Mouse (Mus musculus) CH12.LX (cell line): ENCODE data around the gene Mras. TPM values are rescaled to one million over a fixed set of nuclear protein-coding genes. Genes with fewer than 3 reads are reported as not detected.

ENCODE experiments used
- DNase-seq: peaks from one replicate; pipeline ENCODE4 v3.0.0-alpha.2; 2013; ENCODE audit errors: extremely low read depth
- H3K27ac ChIP-seq: 2 replicates; pipeline ENCODE4 v1.5.1; 2012; ENCODE audit warnings: low read depth, mild to moderate bottlenecking, control low read depth, moderate library complexity; ENCODE audit not compliant: insufficient read depth
- H3K27me3 ChIP-seq: replicated peaks from 2 replicates; pipeline ENCODE3; 2012; ENCODE audit warnings: inconsistent platforms
- H3K36me3 ChIP-seq, 2 experiments: replicated peaks in 1 of 2; 2 replicates each; pipeline versions ENCODE3 to v1.6.1; 2012; ENCODE audit warnings: inconsistent platforms in 1 of 2, low read length in 1 of 2, mild to moderate bottlenecking in 1 of 2, mixed read lengths in 1 of 2, moderate library complexity in 1 of 2; ENCODE audit not compliant: control insufficient read depth in 1 of 2, insufficient read depth in 1 of 2
- H3K4me1 ChIP-seq, 2 experiments: 2 replicates each; pipeline ENCODE4 v1.6.1; 2012; ENCODE audit warnings: inconsistent platforms in 1 of 2, moderate library complexity in 1 of 2; ENCODE audit not compliant: insufficient read depth in 2 of 2, control insufficient read depth in 1 of 2
- H3K4me2 ChIP-seq: 2 replicates; pipeline ENCODE4 v1.6.1; 2012; ENCODE audit warnings: low read depth, mild to moderate bottlenecking, control low read depth; ENCODE audit not compliant: poor library complexity, insufficient read depth, severe bottlenecking
- H3K4me3 ChIP-seq, 3 experiments: fragments of 150-350 bp in 1 of 3; sonication (generic) in 1 of 3; replicated peaks in 1 of 3; 2 replicates each; pipeline versions ENCODE3 to v1.5.1; 2011 to 2012; ENCODE audit warnings: low read depth in 2 of 3, low read length in 2 of 3, mild to moderate bottlenecking in 2 of 3, moderate library complexity in 2 of 3, control low read depth in 1 of 3, improper control_type of control experiment in 1 of 3, inconsistent platforms in 1 of 3, mixed read lengths in 1 of 3; ENCODE audit not compliant: poor library complexity in 1 of 3
- H3K79me2 ChIP-seq: replicated peaks from 2 replicates; pipeline ENCODE4 v1.6.1; 2012; ENCODE audit warnings: mild to moderate bottlenecking, moderate library complexity; ENCODE audit not compliant: control insufficient read depth, poor library complexity, insufficient read depth, severe bottlenecking; ENCODE audit errors: extremely low read depth
- H3K9ac ChIP-seq: 2 replicates; pipeline ENCODE4 v1.6.1; 2012; ENCODE audit warnings: low read depth, mild to moderate bottlenecking, control low read depth, moderate library complexity; ENCODE audit not compliant: insufficient read depth
- H3K9me3 ChIP-seq: replicated peaks from 2 replicates; pipeline ENCODE3; 2012; ENCODE audit warnings: low read length, inconsistent platforms, mixed read lengths
- CHD2 ChIP-seq: IDR thresholded peaks from 2 replicates; pipeline ENCODE4 v1.6.1; 2011; ENCODE audit warnings: low read length, improper control_type of control experiment
- CTCF ChIP-seq, 2 experiments: IDR thresholded peaks in 1 of 2; conservative IDR thresholded peaks in 1 of 2; 2 replicates each; pipeline ENCODE4 v1.5.1; 2011 to 2012; ENCODE audit warnings: low read depth in 2 of 2, low read length in 2 of 2, improper control_type of control experiment in 1 of 2, inconsistent platforms in 1 of 2, mild to moderate bottlenecking in 1 of 2, moderate library complexity in 1 of 2
- E2F4 ChIP-seq: IDR thresholded peaks from 2 replicates; pipeline ENCODE4 v1.6.1; 2011; ENCODE audit warnings: low read depth, low read length, improper control_type of control experiment; ENCODE audit not compliant: insufficient replicate concordance
- ETS1 ChIP-seq: conservative IDR thresholded peaks from 2 replicates; pipeline ENCODE4 v1.6.1; 2012; ENCODE audit warnings: low read depth, mild to moderate bottlenecking, inconsistent platforms, low read length, improper control_type of control experiment, moderate library complexity
- GABPA ChIP-seq: IDR thresholded peaks from 2 replicates; pipeline ENCODE4 v1.6.1; 2012; ENCODE audit warnings: low read depth, low read length, improper control_type of control experiment, inconsistent platforms; ENCODE audit not compliant: insufficient replicate concordance
- HCFC1 ChIP-seq: IDR thresholded peaks from 2 replicates; pipeline ENCODE4 v1.6.1; 2012; ENCODE audit warnings: low read depth, mild to moderate bottlenecking, inconsistent platforms, low read length, improper control_type of control experiment
- JUND ChIP-seq: conservative IDR thresholded peaks from 2 replicates; pipeline ENCODE4 v1.6.1; 2011; ENCODE audit warnings: low read depth, low read length, improper control_type of control experiment
- KAT2A ChIP-seq: IDR thresholded peaks from 2 replicates; pipeline ENCODE4 v1.6.1; 2012; ENCODE audit warnings: low read length, improper control_type of control experiment, inconsistent platforms; ENCODE audit not compliant: insufficient replicate concordance
- MEF2A ChIP-seq: IDR thresholded peaks from 2 replicates; pipeline ENCODE4 v1.6.1; 2014; ENCODE audit warnings: low read depth, mild to moderate bottlenecking, inconsistent platforms, low read length, improper control_type of control experiment, borderline replicate concordance
- MYC ChIP-seq: IDR thresholded peaks from 2 replicates; pipeline ENCODE4 v1.6.1; 2011; ENCODE audit warnings: low read depth, mild to moderate bottlenecking, improper control_type of control experiment, low read length
- NELFE ChIP-seq: IDR thresholded peaks from 2 replicates; pipeline ENCODE4 v1.6.1; 2011; ENCODE audit warnings: low read depth, low read length, improper control_type of control experiment
- NRF1 ChIP-seq: IDR thresholded peaks from 2 replicates; pipeline ENCODE4 v1.6.1; 2014; ENCODE audit warnings: low read depth, mild to moderate bottlenecking, inconsistent platforms, low read length, improper control_type of control experiment, moderate library complexity
- POLR2A ChIP-seq: IDR thresholded peaks from 2 replicates; pipeline ENCODE4 v1.6.1; 2011; ENCODE audit warnings: low read depth, mild to moderate bottlenecking, improper control_type of control experiment, low read length
- RAD21 ChIP-seq: IDR thresholded peaks from 2 replicates; pipeline ENCODE4 v1.6.1; 2011; ENCODE audit warnings: low read depth, mild to moderate bottlenecking, low read length, improper control_type of control experiment, moderate library complexity
- UBTF ChIP-seq: IDR thresholded peaks from 2 replicates; pipeline ENCODE4 v1.6.1; 2012; ENCODE audit warnings: low read depth, mild to moderate bottlenecking, inconsistent platforms, low read length, improper control_type of control experiment, moderate library complexity
- USF2 ChIP-seq: conservative IDR thresholded peaks from 2 replicates; pipeline ENCODE4 v1.6.1; 2011; ENCODE audit warnings: low read depth, low read length, improper control_type of control experiment
- ZC3H11A ChIP-seq: IDR thresholded peaks from 2 replicates; pipeline ENCODE4 v1.6.1; 2012; ENCODE audit warnings: low read depth, mild to moderate bottlenecking, inconsistent platforms, low read length, improper control_type of control experiment
- ZNF384 ChIP-seq: IDR thresholded peaks from 2 replicates; pipeline ENCODE4 v1.6.1; 2012; ENCODE audit warnings: low read depth, low read length, improper control_type of control experiment, inconsistent platforms
- dilution Hi-C: fragments of 300-500 bp; cut with MboI; formaldehyde crosslinking; loops from 2 replicates; pipeline ENCODE4 v1.14.3; 2020; ENCODE audit warnings: low sequenced_read_pairs; ENCODE audit not compliant: extremely low pct_unique_long_range_greater_than_20kb, extremely low pct_ligation_motif_present
- in situ Hi-C: fragments of 300-500 bp; cut with MboI; formaldehyde crosslinking; loops from 3 replicates; pipeline ENCODE4 v1.14.3; 2019; ENCODE audit warnings: low sequenced_read_pairs, low pct_ligation_motif_present, low pct_unique_long_range_greater_than_20kb, mixed read lengths
- polyA plus RNA-seq: library from polyadenylated mRNA; unstranded; fragments of >175 nt; gene quantifications from 2 replicates; pipeline ENCODE4 v1.2.1, GENCODE M21; 2012; ENCODE audit warnings: low read depth; ENCODE audit not compliant: insufficient read length
- total RNA-seq, 2 experiments: library from RNA; depleted of rRNA; stranded (reverse); fragments of 300-350 nt in 1 of 2; fragments of >200 nt in 1 of 2; gene quantifications; 2 replicates each; pipeline ENCODE4 v1.2.3; 2012 to 2014

Gene Mras
- total and polyA plus RNA-seq, 3 experiments: 0.21 TPM; not detected in 2

GRCm38 (mm10) chr9:99480764-99481163 is 43.6 kb upstream of the Mras start:
- Histone ChIP-seq H3K27me3 (no peaks in the 10 kb centered on the region), H3K9me3 (no peaks in the 10 kb centered on the region), H3K4me1 (peaks cover 14 to 20% of the 10 kb centered on the region in 2 experiments), H3K79me2 (no peaks in the 10 kb centered on the region), H3K4me2 (no peak overlapping the region), H3K27ac (no peak overlapping the region), H3K36me3 (peaks cover 10 to 74% of the 10 kb centered on the region in 2 experiments), H3K9ac (no peak overlapping the region), H3K4me3 (no peak overlapping the region)
- DNase-seq: no peak
- dilution Hi-C loops (no loop called here), in situ Hi-C loops (no loop called here)
- TF ChIP-seq MYC: no peak
- no peak for TF ChIP-seq JUND
- TF ChIP-seq ETS1: no peak
- no peak for TF ChIP-seq GABPA
- TF ChIP-seq HCFC1: no peak
- no peak for TF ChIP-seq ZNF384
- TF ChIP-seq KAT2A: no peak
- no peak for TF ChIP-seq NRF1
- TF ChIP-seq RAD21: no peak
- TF ChIP-seq MEF2A: no peak
- TF ChIP-seq CTCF (conservative IDR thresholded peaks at IDR 0.05 in 1 of 2, IDR thresholded peaks at IDR 0.05 in 1 of 2; ENCODE audit: low read depth in 2 of 2, low read length in 2 of 2): no peak

- Histone ChIP-seq H3K27me3 (no peaks in the 10 kb centered on the region), H3K4me2 (no peak overlapping the region), H3K27ac (no peak overlapping the region), H3K4me3 (no peak overlapping the region), H3K9me3 (no peaks in the 10 kb centered on the region), H3K9ac (no peak overlapping the region), H3K79me2 (no peaks in the 10 kb centered on the region), H3K36me3 (peaks cover 15 to 79% of the 10 kb centered on the region in 2 experiments), H3K4me1 (peaks cover 13 to 19% of the 10 kb centered on the region in 2 experiments)
- DNase-seq: no peak
- TF ChIP-seq MYC: no peak
- dilution Hi-C loops (no loop called here), in situ Hi-C loops (no loop called here)
These were observed 42.1 kb upstream of the Mras start for GRCm38 (mm10) chr9:99479181-99479711.

- no peak overlapping the region for H3K27ac ChIP-seq
These were observed 34.2 kb upstream of the Mras start for GRCm38 (mm10) chr9:99471334-99471733.

More at GRCm38 (mm10) chr9:99471334-99471733, 34.2 kb upstream of the Mras start:
- no peak for DNase-seq
- no peak for TF ChIP-seq NELFE
- TF ChIP-seq RAD21: no peak
- TF ChIP-seq CHD2: no peak
- TF ChIP-seq POLR2A: no peak
- TF ChIP-seq NRF1: no peak
- TF ChIP-seq UBTF: no peak
- no peak for TF ChIP-seq ZC3H11A
- no peak for TF ChIP-seq USF2
- no peak for TF ChIP-seq E2F4
- dilution Hi-C loops: no loop called here
- in situ Hi-C loops: no loop called here
- H3K9ac ChIP-seq: no peak overlapping the region
- H3K79me2 ChIP-seq: no peaks in the 10 kb centered on the region
- no peak overlapping the region for H3K4me2 ChIP-seq
- H3K36me3 ChIP-seq: peaks cover 8 to 21% of the 10 kb centered on the region in 2 experiments
- no peak overlapping the region for H3K4me3 ChIP-seq
- no peaks in the 10 kb centered on the region for H3K9me3 ChIP-seq
- H3K27me3 ChIP-seq: no peaks in the 10 kb centered on the region
- peaks cover 3% of the 10 kb centered on the region in 2 experiments; a peak in 2 of 4 replicates for H3K4me1 ChIP-seq
